Mouse (Mus musculus): Measurements from ENCODE around the gene Rcan3. TPM values are rescaled to one million over a fixed set of nuclear protein-coding genes. Genes with fewer than 3 reads are reported as not detected.

The Rcan3 gene
- polyA plus RNA-seq, 1 experiment, result 9.2 TPM

DNA sequence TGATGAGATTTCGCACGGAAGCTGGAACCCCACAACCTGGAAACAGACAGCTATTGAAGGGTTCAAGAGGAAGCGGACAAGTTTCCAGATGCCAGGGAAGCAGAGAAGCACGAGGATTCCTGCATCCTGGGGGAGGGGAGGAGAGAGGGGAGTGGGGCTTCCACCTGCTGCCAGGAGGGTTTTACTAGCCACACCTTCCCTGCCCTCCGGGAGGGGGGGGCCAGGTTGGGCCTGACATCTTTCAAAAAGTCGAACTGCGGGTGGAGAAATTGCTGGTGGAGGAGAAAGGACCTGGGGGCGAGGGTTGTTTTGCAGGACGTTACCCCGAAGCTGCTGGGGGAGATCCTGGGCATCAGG lies 589 bp downstream of the Rcan3 start:
- H3ac ChIP-seq (ENCODE audit: control insufficient read depth, insufficient read length), result peak overlapping the region; percentile 53

DNA sequence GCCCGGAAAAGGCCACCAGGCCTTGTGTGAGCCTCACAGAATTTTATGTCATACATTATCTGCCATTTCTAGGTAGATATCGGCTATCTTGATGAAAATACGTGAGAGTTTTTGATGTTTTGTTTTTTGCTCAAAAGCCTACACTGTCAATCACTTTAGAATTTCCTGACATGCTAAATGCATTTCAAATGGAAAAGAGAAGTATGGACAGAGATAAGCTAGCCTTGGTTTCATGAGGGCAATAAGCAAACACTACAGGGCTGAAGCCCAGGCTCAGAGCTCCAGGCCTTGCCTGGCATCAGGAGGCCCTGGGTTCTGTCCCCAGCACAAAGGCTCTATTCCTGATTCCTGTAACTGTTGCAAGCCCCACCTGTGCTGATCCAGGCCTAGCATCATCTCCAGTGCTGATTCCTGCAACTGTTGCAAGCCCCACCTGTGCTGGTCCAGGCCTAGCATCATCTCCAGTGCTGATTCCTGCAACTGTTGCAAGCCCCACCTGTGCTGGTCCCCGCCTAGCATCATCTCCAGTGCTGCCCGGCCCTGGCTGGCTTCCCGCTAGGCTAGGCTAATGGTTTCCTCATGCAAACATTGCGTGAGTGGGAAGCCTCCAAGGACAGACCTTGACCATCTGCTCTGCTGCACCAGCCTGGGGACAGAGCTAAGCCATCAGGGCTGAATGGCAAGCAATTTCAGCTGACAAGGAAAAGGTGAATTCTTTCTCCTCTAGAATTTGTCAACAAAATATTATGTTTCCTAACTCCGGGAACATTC lies 3.5 kb downstream of the Rcan3 start:
- no peaks in the 10 kb centered on the region for H3K79me2 ChIP-seq (ENCODE audit: control insufficient read depth, insufficient read depth)
- H3ac ChIP-seq (ENCODE audit: control insufficient read depth, insufficient read length), result no peak overlapping the region
- TF ChIP-seq USF1 (IDR thresholded peaks at IDR 0.05; ENCODE audit: low read depth) (no peak), REST (IDR thresholded peaks at IDR 0.05; ENCODE audit: insufficient read depth, insufficient read length) (no peak), TCF3 (IDR thresholded peaks at IDR 0.05; ENCODE audit: insufficient read length, low read depth) (no peak), POLR2A (IDR thresholded peaks at IDR 0.05; ENCODE audit: insufficient read length, low read depth) (no peak), MAX (IDR thresholded peaks at IDR 0.05; ENCODE audit: low read depth) (no peak), E2F4 (IDR thresholded peaks at IDR 0.05; ENCODE audit: insufficient read depth) (no peak), CEBPB (IDR thresholded peaks at IDR 0.05; ENCODE audit: insufficient read depth, poor library complexity, severe bottlenecking) (no peak), TCF12 (IDR thresholded peaks at IDR 0.05; ENCODE audit: insufficient read depth, poor library complexity, severe bottlenecking) (no peak)
- no peaks in the 10 kb centered on the region for H3K27me3 ChIP-seq (ENCODE audit: control insufficient read depth, insufficient read depth, insufficient read length)
- H3K4me2 ChIP-seq (ENCODE audit: low read depth), result no peak overlapping the region
- H3K36me3 ChIP-seq (ENCODE audit: control insufficient read depth, insufficient read depth), result no peaks in the 10 kb centered on the region
- H3K4me3 ChIP-seq, result no peak overlapping the region

More for the DNA sequence above, 589 bp downstream of the Rcan3 start:
- H3K27me3 ChIP-seq (ENCODE audit: control insufficient read depth, insufficient read depth, insufficient read length), result no peaks in the 10 kb centered on the region
- no peaks in the 10 kb centered on the region for H3K79me2 ChIP-seq (ENCODE audit: control insufficient read depth, insufficient read depth)
- peak overlapping the region; percentile 74 for H3K4me2 ChIP-seq (ENCODE audit: low read depth)
- TF ChIP-seq USF1 (IDR thresholded peaks at IDR 0.05; ENCODE audit: low read depth) (no peak), MYOD1 (IDR thresholded peaks at IDR 0.05; ENCODE audit: control insufficient read depth in 1 of 3, insufficient read length in 2 of 3, low read depth in 2 of 3) (no peak), POLR2AphosphoS2 (IDR thresholded peaks at IDR 0.05; ENCODE audit: insufficient read length, low read depth) (no peak), MYOG (IDR thresholded peaks at IDR 0.05; ENCODE audit: control insufficient read depth in 1 of 3, insufficient read depth in 1 of 3, insufficient read length in 2 of 3, low read depth in 2 of 3) (no peak), POLR2A (IDR thresholded peaks at IDR 0.05; ENCODE audit: insufficient read length, low read depth) (no peak), TCF12 (IDR thresholded peaks at IDR 0.05; ENCODE audit: insufficient read depth, poor library complexity, severe bottlenecking) (no peak), CEBPB (IDR thresholded peaks at IDR 0.05; ENCODE audit: insufficient read depth, poor library complexity, severe bottlenecking) (no peak), MAX (IDR thresholded peaks at IDR 0.05; ENCODE audit: low read depth) (no peak)
- no peaks in the 10 kb centered on the region for H3K36me3 ChIP-seq (ENCODE audit: control insufficient read depth, insufficient read depth)
- peak overlapping the region; percentile 32 for H3K4me3 ChIP-seq

DNA sequence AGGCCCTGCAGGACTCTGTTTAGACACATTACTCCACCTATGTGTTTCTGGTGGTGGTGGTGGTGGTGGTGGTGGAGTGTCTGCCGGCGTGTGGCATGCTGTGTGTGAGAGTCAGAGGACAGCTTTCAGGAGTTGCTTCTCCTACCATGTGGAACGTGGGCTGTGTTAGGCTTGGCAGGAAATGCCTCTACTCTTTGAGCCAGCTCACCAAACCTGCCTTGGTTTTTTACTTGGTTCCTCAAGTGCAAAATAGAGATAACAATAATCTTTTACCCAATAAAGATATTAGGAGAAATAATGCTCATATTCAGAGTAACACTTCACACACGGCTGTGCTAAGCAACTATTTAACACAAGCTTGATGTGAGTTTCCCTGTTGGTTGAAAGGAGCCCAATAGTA lies 4.3 kb downstream of the Rcan3 start:
- no peak overlapping the region for H3K4me2 ChIP-seq (ENCODE audit: low read depth)
- H3K4me3 ChIP-seq, result no peak overlapping the region
- H3ac ChIP-seq (ENCODE audit: control insufficient read depth, insufficient read length), result no peak overlapping the region
- no peaks in the 10 kb centered on the region for H3K36me3 ChIP-seq (ENCODE audit: control insufficient read depth, insufficient read depth)
- no peak for TF ChIP-seq SRF (IDR thresholded peaks at IDR 0.05; ENCODE audit: control insufficient read depth, insufficient read length, low read depth)
- no peak for TF ChIP-seq USF1 (IDR thresholded peaks at IDR 0.05; ENCODE audit: low read depth)
- TF ChIP-seq TCF3 (IDR thresholded peaks at IDR 0.05; ENCODE audit: insufficient read length, low read depth), result no peak
- no peaks in the 10 kb centered on the region for H3K27me3 ChIP-seq (ENCODE audit: control insufficient read depth, insufficient read depth, insufficient read length)
- H3K79me2 ChIP-seq (ENCODE audit: control insufficient read depth, insufficient read depth), result no peaks in the 10 kb centered on the region

DNA sequence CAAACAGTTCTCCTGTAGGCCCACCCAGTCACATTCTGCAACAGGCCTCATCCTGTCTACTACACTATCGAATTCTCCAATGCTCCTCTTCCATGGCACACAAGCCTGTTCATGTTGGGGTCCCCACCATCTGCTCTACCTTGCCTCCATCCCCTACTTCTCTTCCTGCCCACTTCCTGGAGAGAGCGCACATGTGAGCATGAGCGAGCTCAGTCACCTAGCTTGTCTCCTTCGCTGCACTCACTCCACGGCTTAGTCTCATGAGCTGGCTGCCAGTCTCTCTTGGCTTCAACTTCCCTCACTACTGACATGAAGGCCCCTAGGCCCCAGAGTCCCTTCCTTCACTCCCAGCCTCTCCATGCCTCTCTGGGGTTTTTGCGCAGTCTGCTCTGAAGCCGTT lies 7.1 kb downstream of the Rcan3 start:
- Histone ChIP-seq H3K4me3 (no peak overlapping the region), H3ac (ENCODE audit: control insufficient read depth, insufficient read length) (no peak overlapping the region), H3K27me3 (ENCODE audit: control insufficient read depth, insufficient read depth, insufficient read length) (no peaks in the 10 kb centered on the region)

DNA sequence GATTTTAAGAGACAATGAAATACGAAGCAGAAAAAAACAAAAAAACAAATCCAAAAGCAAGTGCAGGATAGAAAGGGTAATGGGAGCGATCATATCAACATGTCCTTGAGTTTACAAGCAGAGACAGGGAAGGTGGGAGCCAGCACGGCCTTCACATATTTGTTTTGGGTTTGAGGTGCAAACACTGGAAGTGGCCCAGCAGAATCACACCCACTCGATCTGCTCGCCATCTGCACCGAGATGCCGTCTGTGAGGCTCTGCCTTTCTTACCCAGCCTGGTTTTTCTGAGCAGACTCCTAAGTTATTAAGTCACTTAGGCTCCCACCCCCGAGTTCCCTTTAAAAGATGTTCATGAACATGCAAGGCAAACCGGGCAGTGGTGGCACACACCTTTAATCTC lies 8.0 kb downstream of the Rcan3 start:
- Histone ChIP-seq H3K36me3 (ENCODE audit: control insufficient read depth, insufficient read depth) (no peaks in the 10 kb centered on the region), H3K4me2 (ENCODE audit: low read depth) (no peak overlapping the region), H3ac (ENCODE audit: control insufficient read depth, insufficient read length) (no peak overlapping the region), H3K27me3 (ENCODE audit: control insufficient read depth, insufficient read depth, insufficient read length) (no peaks in the 10 kb centered on the region), H3K4me3 (no peak overlapping the region), H3K79me2 (ENCODE audit: control insufficient read depth, insufficient read depth) (no peaks in the 10 kb centered on the region)
- no peak for TF ChIP-seq SRF (IDR thresholded peaks at IDR 0.05; ENCODE audit: control insufficient read depth, insufficient read length, low read depth)
- no peak for TF ChIP-seq MAX (IDR thresholded peaks at IDR 0.05; ENCODE audit: low read depth)
- no peak for TF ChIP-seq MYOD1 (IDR thresholded peaks at IDR 0.05; ENCODE audit: control insufficient read depth in 1 of 3, insufficient read length in 2 of 3, low read depth in 2 of 3)
- no peak for TF ChIP-seq MYOG (IDR thresholded peaks at IDR 0.05; ENCODE audit: control insufficient read depth in 1 of 3, insufficient read depth in 1 of 3, insufficient read length in 2 of 3, low read depth in 2 of 3)
- TF ChIP-seq USF1 (IDR thresholded peaks at IDR 0.05; ENCODE audit: low read depth), result no peak
- TF ChIP-seq E2F4 (IDR thresholded peaks at IDR 0.05; ENCODE audit: insufficient read depth), result no peak
- no peak for TF ChIP-seq POLR2A (IDR thresholded peaks at IDR 0.05; ENCODE audit: insufficient read length, low read depth)
- no peak for TF ChIP-seq CEBPB (IDR thresholded peaks at IDR 0.05; ENCODE audit: insufficient read depth, poor library complexity, severe bottlenecking)
- no peak for TF ChIP-seq TCF3 (IDR thresholded peaks at IDR 0.05; ENCODE audit: insufficient read length, low read depth)
- no peak for TF ChIP-seq REST (IDR thresholded peaks at IDR 0.05; ENCODE audit: insufficient read depth, insufficient read length)
- TF ChIP-seq POLR2AphosphoS2 (IDR thresholded peaks at IDR 0.05; ENCODE audit: insufficient read length, low read depth), result no peak
- TF ChIP-seq TCF12 (IDR thresholded peaks at IDR 0.05; ENCODE audit: insufficient read depth, poor library complexity, severe bottlenecking), result no peak

More for the DNA sequence above, 7.1 kb downstream of the Rcan3 start:
- Histone ChIP-seq H3K4me2 (ENCODE audit: low read depth) (no peak overlapping the region), H3K36me3 (ENCODE audit: control insufficient read depth, insufficient read depth) (no peaks in the 10 kb centered on the region), H3K79me2 (ENCODE audit: control insufficient read depth, insufficient read depth) (no peaks in the 10 kb centered on the region)
- TF ChIP-seq SRF (IDR thresholded peaks at IDR 0.05; ENCODE audit: control insufficient read depth, insufficient read length, low read depth) (no peak), E2F4 (IDR thresholded peaks at IDR 0.05; ENCODE audit: insufficient read depth) (no peak), MYOD1 (IDR thresholded peaks at IDR 0.05; ENCODE audit: control insufficient read depth in 1 of 3, insufficient read length in 2 of 3, low read depth in 2 of 3) (no peak), CEBPB (IDR thresholded peaks at IDR 0.05; ENCODE audit: insufficient read depth, poor library complexity, severe bottlenecking) (no peak), MAX (IDR thresholded peaks at IDR 0.05; ENCODE audit: low read depth) (no peak), USF1 (IDR thresholded peaks at IDR 0.05; ENCODE audit: low read depth) (no peak), REST (IDR thresholded peaks at IDR 0.05; ENCODE audit: insufficient read depth, insufficient read length) (no peak), POLR2A (IDR thresholded peaks at IDR 0.05; ENCODE audit: insufficient read length, low read depth) (no peak)
